Mouse (Mus musculus): ENCODE results near the gene Iqcd. TPM values are rescaled to one million over a fixed set of nuclear protein-coding genes. Genes with fewer than 3 reads are reported as not detected.
A peak's percentile ranks its signal among the peaks of the same experiment; 100 is the strongest.

The Iqcd gene
- polyA plus RNA-seq, 1 experiment from 2014 or later: 1.2 TPM

DNA sequence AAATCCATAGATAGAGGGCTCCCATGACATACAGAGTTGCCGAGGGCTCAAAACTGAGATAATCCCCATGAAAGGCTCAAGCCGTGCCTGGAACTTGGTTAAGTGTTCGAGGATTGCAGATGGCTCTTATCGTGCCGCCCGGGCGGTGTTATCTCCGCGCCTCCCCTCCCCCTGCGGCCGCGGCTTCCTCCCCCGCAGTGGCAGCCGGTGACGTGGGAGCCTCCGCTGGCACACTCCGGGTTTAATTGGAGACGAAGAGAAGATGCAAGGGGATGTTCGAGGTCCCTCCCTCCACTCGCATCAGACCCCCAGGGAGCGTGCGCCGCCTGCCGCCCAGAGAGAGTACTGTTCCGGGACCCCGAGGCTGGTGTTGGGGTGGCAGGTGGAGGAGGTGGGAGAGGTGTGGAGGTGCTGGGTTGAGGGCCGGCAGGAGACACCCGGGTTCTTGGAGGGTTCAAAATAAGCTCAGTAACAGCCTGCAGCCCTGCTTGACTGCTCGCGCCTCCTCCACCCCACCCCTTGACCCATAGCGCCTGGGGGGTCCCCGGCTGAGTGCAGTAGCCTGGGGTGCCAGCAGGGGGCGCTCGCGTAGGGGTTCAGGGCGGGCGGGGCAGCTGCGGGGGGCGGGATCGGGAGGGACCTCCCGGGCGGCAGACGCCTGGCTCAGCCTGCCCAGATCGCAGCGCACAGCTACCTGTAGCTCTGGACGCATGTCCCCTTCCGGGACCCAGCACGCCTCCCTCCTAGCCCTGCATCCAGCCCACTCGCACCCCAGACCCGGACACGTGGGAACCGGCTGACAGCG, 60.0 kb downstream of the Iqcd start, which contains the start of gene Rasal1:
Rasal1 (plus strand) TSS at position 244 of the 805 bp plus-strand sequence.
- under 1% methylated on average over 53 of the region's 53 CpGs for WGBS (ENCODE audit: insufficient replicate concordance)
- Histone ChIP-seq H3K4me3 (replicated peaks) (peak within 1 kb of the TSS; percentile 41), H3K4me2 (peak within 1 kb of the TSS; percentile 67), H3K9me3 (replicated peaks) (no peaks in the 10 kb centered on the region), H3K36me3 (replicated peaks) (no peaks in the 10 kb centered on the region), H3K9ac (no peak within 1 kb of the TSS; the same call in 1 of the 2 replicates), H3K4me1 (replicated peaks) (peaks cover 23% of the 10 kb centered on the region), H3K27ac (replicated peaks) (no peak within 1 kb of the TSS), H3K27me3 (peaks cover 77% of the 10 kb centered on the region)
- ATAC-seq (ENCODE audit: insufficient read depth): peak; percentile 59

DNA sequence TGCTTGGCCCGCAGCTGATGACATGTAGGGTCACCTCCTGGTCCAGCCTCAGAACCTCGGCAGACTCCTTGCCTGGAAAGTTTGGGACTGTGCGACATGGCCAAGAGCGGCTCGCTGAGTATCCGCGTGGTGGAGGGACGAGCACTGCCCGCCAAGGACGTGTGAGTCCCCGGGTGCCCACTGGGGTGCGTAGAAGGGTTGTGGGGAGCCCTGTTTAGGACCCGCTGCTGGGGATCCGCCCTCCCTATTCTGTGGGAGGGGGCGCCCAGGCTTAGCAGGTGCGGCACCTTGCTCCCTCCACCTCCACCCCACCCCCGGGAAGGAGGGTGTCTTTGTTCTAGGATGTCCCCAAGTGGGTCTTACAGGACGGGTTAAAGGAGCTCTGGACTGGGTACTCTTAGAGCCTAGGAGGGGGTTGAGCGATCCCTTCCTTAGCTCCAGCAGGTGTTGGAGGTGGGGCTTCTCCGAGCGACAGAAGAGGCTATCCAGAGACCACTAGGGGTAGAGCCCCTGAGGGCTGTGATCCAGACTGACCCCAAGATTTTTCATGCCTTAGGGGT, 60.6 kb downstream of the Iqcd start:
- Histone ChIP-seq H3K4me3 (replicated peaks) (peak overlapping the region; percentile 41), H3K36me3 (replicated peaks) (no peaks in the 10 kb centered on the region), H3K27me3 (peaks cover 70% of the 10 kb centered on the region), H3K4me2 (peak overlapping the region; percentile 67), H3K9ac (no peak overlapping the region; the same call in 1 of the 2 replicates), H3K4me1 (replicated peaks) (peaks cover 23% of the 10 kb centered on the region), H3K27ac (replicated peaks) (no peak overlapping the region), H3K9me3 (replicated peaks) (no peaks in the 10 kb centered on the region)
- WGBS (ENCODE audit: insufficient replicate concordance): 7% methylated on average over 21 of the region's 21 CpGs
- 0 out of 2 replicates have a peak, but pooled peaks have one; percentile 5 for ATAC-seq (ENCODE audit: insufficient read depth)

GRCm38 (mm10) chr5:120649938-120650337, 61.1 kb downstream of the Iqcd start:
- ATAC-seq (ENCODE audit: insufficient read depth): no peak
- no peaks in the 10 kb centered on the region for H3K9me3 ChIP-seq (replicated peaks)
- H3K4me2 ChIP-seq: no peak overlapping the region
- peaks cover 70% of the 10 kb centered on the region for H3K27me3 ChIP-seq
- H3K9ac ChIP-seq: no peak overlapping the region
- H3K4me3 ChIP-seq (replicated peaks): no peak overlapping the region
- no peak overlapping the region for H3K27ac ChIP-seq (replicated peaks)
- H3K4me1 ChIP-seq (replicated peaks): peaks cover 23% of the 10 kb centered on the region
- no peaks in the 10 kb centered on the region for H3K36me3 ChIP-seq (replicated peaks)
- 19% methylated on average over 13 of the region's 13 CpGs for WGBS (ENCODE audit: insufficient replicate concordance)

GRCm38 (mm10) chr5:120651230-120651629, 62.4 kb downstream of the Iqcd start:
- no peaks in the 10 kb centered on the region for H3K9me3 ChIP-seq (replicated peaks)
- H3K27ac ChIP-seq (replicated peaks): no peak overlapping the region
- H3K27me3 ChIP-seq: peaks cover 65% of the 10 kb centered on the region
- H3K4me1 ChIP-seq (replicated peaks): peaks cover 23% of the 10 kb centered on the region
- H3K4me2 ChIP-seq: no peak overlapping the region
- no peak overlapping the region for H3K9ac ChIP-seq
- 37% methylated on average over 5 of the region's 5 CpGs for WGBS (ENCODE audit: insufficient replicate concordance)
- H3K4me3 ChIP-seq (replicated peaks): no peak overlapping the region
- H3K36me3 ChIP-seq (replicated peaks): no peaks in the 10 kb centered on the region
- ATAC-seq (ENCODE audit: insufficient read depth): no peak

- no peak overlapping the region for H3K27ac ChIP-seq (replicated peaks)
- H3K27me3 ChIP-seq: peaks cover 55% of the 10 kb centered on the region
- H3K36me3 ChIP-seq (replicated peaks): no peaks in the 10 kb centered on the region
- H3K9ac ChIP-seq: no peak overlapping the region
- H3K9me3 ChIP-seq (replicated peaks): no peaks in the 10 kb centered on the region
- peaks cover 21% of the 10 kb centered on the region for H3K4me1 ChIP-seq (replicated peaks)
- ATAC-seq (ENCODE audit: insufficient read depth): no peak
- H3K4me3 ChIP-seq (replicated peaks): no peak overlapping the region
- 67% methylated on average over 28 of the region's 28 CpGs for WGBS (ENCODE audit: insufficient replicate concordance)
- H3K4me2 ChIP-seq: no peak overlapping the region
Observed at GRCm38 (mm10) chr5:120652915-120653701, 64.3 kb downstream of the Iqcd start.

GRCm38 (mm10) chr5:120653873-120654272, 65.1 kb downstream of the Iqcd start:
- H3K9ac ChIP-seq: no peak overlapping the region
- peaks cover 13% of the 10 kb centered on the region for H3K4me1 ChIP-seq (replicated peaks)
- H3K27me3 ChIP-seq: peaks cover 51% of the 10 kb centered on the region
- no peaks in the 10 kb centered on the region for H3K9me3 ChIP-seq (replicated peaks)
- no peaks in the 10 kb centered on the region for H3K36me3 ChIP-seq (replicated peaks)
- 69% methylated on average over 2 of the region's 2 CpGs for WGBS (ENCODE audit: insufficient replicate concordance)
- H3K27ac ChIP-seq (replicated peaks): no peak overlapping the region
- H3K4me3 ChIP-seq (replicated peaks): no peak overlapping the region
- no peak for ATAC-seq (ENCODE audit: insufficient read depth)
- H3K4me2 ChIP-seq: no peak overlapping the region

GRCm38 (mm10) chr5:120656281-120656751, 67.5 kb downstream of the Iqcd start:
- Histone ChIP-seq H3K4me2 (no peak overlapping the region), H3K36me3 (replicated peaks) (no peaks in the 10 kb centered on the region), H3K9me3 (replicated peaks) (no peaks in the 10 kb centered on the region), H3K27me3 (peaks cover 38% of the 10 kb centered on the region), H3K4me3 (replicated peaks) (no peak overlapping the region), H3K9ac (no peak overlapping the region), H3K27ac (replicated peaks) (no peak overlapping the region), H3K4me1 (replicated peaks) (peaks cover 2% of the 10 kb centered on the region; the same call in 1 of the 2 replicates)
- 68% methylated on average over 12 of the region's 12 CpGs for WGBS (ENCODE audit: insufficient replicate concordance)
- ATAC-seq (ENCODE audit: insufficient read depth): no peak

Other genes with a start within 250 kb of the Iqcd start
- gene Lhx5, start 157.3 kb upstream of the Iqcd start, polyA plus RNA-seq (2015; fragmentation: Nextera tagmentation; extraction: Ambion mirVana): not detected in 2 replicates
- 4.5 and 5.8 TPM in 2 replicates for gene Sdsl, start 116.2 kb upstream of the Iqcd start, polyA plus RNA-seq (2015; fragmentation: Nextera tagmentation; extraction: Ambion mirVana)
- 1.6 and 2.3 TPM in 2 replicates for gene Sds, start 112.5 kb upstream of the Iqcd start, polyA plus RNA-seq (2015; fragmentation: Nextera tagmentation; extraction: Ambion mirVana)
- 18.0 and 18.9 TPM in 2 replicates for gene Plbd2, start 85.4 kb upstream of the Iqcd start, polyA plus RNA-seq (2015; fragmentation: Nextera tagmentation; extraction: Ambion mirVana)
- 7.4 and 8.2 TPM in 2 replicates for gene Slc8b1, start 77.8 kb upstream of the Iqcd start, polyA plus RNA-seq (2015; fragmentation: Nextera tagmentation; extraction: Ambion mirVana)
- gene Tpcn1, start 343 bp upstream of the Iqcd start, polyA plus RNA-seq (2015; fragmentation: Nextera tagmentation; extraction: Ambion mirVana): 22.7 and 26.4 TPM in 2 replicates
- gene Rita1, start 23.6 kb downstream of the Iqcd start, polyA plus RNA-seq (2015; fragmentation: Nextera tagmentation; extraction: Ambion mirVana): 4.0 TPM in 2 replicates
- 16.2 and 17.7 TPM in 2 replicates for gene Ddx54, start 23.7 kb downstream of the Iqcd start, polyA plus RNA-seq (2015; fragmentation: Nextera tagmentation; extraction: Ambion mirVana)
- not detected in 2 replicates for gene Cfap73, start 45.2 kb downstream of the Iqcd start, polyA plus RNA-seq (2015; fragmentation: Nextera tagmentation; extraction: Ambion mirVana)
- gene Rasal1, start 59.8 kb downstream of the Iqcd start, polyA plus RNA-seq (2015; fragmentation: Nextera tagmentation; extraction: Ambion mirVana): 0.07 and 0.32 TPM in 2 replicates
- 0.06 TPM in 2 replicates for gene Dtx1, start 122.9 kb downstream of the Iqcd start, polyA plus RNA-seq (2015; fragmentation: Nextera tagmentation; extraction: Ambion mirVana)
- 0.75 and 0.81 TPM in 2 replicates for gene Oas2, start 160.8 kb downstream of the Iqcd start, polyA plus RNA-seq (2015; fragmentation: Nextera tagmentation; extraction: Ambion mirVana)
- gene Oas3, start 188.6 kb downstream of the Iqcd start, polyA plus RNA-seq (2015; fragmentation: Nextera tagmentation; extraction: Ambion mirVana): 1.0 and 1.3 TPM in 2 replicates
- not detected in 2 replicates for gene Oas1e, start 206.5 kb downstream of the Iqcd start, polyA plus RNA-seq (2015; fragmentation: Nextera tagmentation; extraction: Ambion mirVana)
- 0.33 and 0.44 TPM in 2 replicates for gene Oas1c, start 223.5 kb downstream of the Iqcd start, polyA plus RNA-seq (2015; fragmentation: Nextera tagmentation; extraction: Ambion mirVana)